Mouse (Mus musculus) lung, embryonic 14.5 days (tissue): Measurements from ENCODE around the gene Ptafr. TPM values are rescaled to one million over a fixed set of nuclear protein-coding genes. Genes with fewer than 3 reads are reported as not detected.

Experiments
- ATAC-seq: fragments of 200-750 bp; cut with Nextera tagmentation; 2 replicates; pipeline ENCODE4 v1.8.0; 2017; ENCODE audit warnings: mild to moderate bottlenecking, moderate TSS enrichment, moderate library complexity; ENCODE audit not compliant: insufficient read depth
- DNase-seq: peaks from one replicate; pipeline ENCODE4 v3.0.0-alpha.2; 2015
- H3K27ac ChIP-seq: fragments of 300-500 bp; sonication (generic); 2 replicates; pipeline ENCODE4 v1.5.1; 2014; ENCODE audit warnings: low read depth, mild to moderate bottlenecking, moderate library complexity
- H3K27me3 ChIP-seq: fragments of 300-500 bp; sonication (generic); 2 replicates; pipeline ENCODE4 v1.6.1; 2014; ENCODE audit warnings: low read length, control low read depth; ENCODE audit not compliant: insufficient read depth
- H3K36me3 ChIP-seq: fragments of 300-500 bp; sonication (generic); 2 replicates; pipeline ENCODE4 v1.6.1; 2014; ENCODE audit warnings: control low read depth; ENCODE audit not compliant: insufficient read depth
- H3K4me1 ChIP-seq: fragments of 300-500 bp; sonication (generic); 2 replicates; pipeline ENCODE4 v1.6.1; 2014; ENCODE audit warnings: antibody characterized with exemption, control low read depth; ENCODE audit not compliant: insufficient read depth
- H3K4me2 ChIP-seq: fragments of 300-500 bp; sonication (generic); 2 replicates; pipeline ENCODE4 v1.6.1; 2014; ENCODE audit warnings: mild to moderate bottlenecking
- H3K4me3 ChIP-seq: fragments of 300-500 bp; sonication (generic); 2 replicates; pipeline ENCODE4 v1.5.1; 2014; ENCODE audit warnings: low read depth, low read length
- H3K9ac ChIP-seq: fragments of 300-500 bp; sonication (generic); 2 replicates; pipeline ENCODE4 v1.6.1; 2014
- H3K9me3 ChIP-seq: fragments of 300-500 bp; sonication (generic); 2 replicates; pipeline ENCODE4 v1.6.1; 2016; ENCODE audit warnings: low read depth, low read length, control low read depth
- CTCF ChIP-seq: IDR thresholded peaks from 2 replicates; pipeline ENCODE4 v1.5.1; 2016; ENCODE audit warnings: antibody characterized with exemption, low read depth
- WGBS: fragments of 180-500 bp; shearing (Covaris S2); extraction: QIAGEN DNeasy Blood & Tissue Kit; methylation state at CpG from one replicate; pipeline ENCODE4 v1.1.7; 2014; 5-methylcytosine and 5-hydroxymethylcytosine counted together
- polyA plus RNA-seq: library from polyadenylated mRNA; unstranded; fragments of >200 nt; fragmentation: Nextera tagmentation; extraction: Ambion mirVana; gene quantifications from 2 replicates; pipeline ENCODE4 v1.2.1, GENCODE M21; 2014

Gene Ptafr
- polyA plus RNA-seq, 1 experiment from 2014 or later, result 1.1 TPM

DNA sequence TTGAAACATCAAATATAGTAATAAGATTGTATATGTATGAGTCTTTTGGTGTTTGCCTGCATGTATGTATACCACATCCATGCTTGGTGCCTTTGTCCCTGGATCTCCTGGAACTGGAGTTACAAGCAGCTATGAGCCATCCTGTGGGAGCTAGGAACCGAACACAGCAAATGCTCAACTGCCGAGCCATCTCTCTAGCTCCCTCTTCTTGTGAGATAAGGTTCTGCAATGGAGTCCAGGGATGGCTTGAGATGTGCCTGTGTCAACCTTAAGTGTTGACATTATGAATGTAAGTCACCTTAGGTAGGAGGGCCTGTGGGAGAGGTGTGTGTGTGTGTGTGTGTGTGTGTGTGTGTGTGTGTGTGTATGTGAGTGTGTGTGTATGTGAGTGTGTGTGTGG, 37.2 kb upstream of the Ptafr start:
- Histone ChIP-seq H3K4me2 (no peak overlapping the region), H3K9me3 (no peaks in the 10 kb centered on the region)
- peak; percentile 45 for TF ChIP-seq CTCF

DNA sequence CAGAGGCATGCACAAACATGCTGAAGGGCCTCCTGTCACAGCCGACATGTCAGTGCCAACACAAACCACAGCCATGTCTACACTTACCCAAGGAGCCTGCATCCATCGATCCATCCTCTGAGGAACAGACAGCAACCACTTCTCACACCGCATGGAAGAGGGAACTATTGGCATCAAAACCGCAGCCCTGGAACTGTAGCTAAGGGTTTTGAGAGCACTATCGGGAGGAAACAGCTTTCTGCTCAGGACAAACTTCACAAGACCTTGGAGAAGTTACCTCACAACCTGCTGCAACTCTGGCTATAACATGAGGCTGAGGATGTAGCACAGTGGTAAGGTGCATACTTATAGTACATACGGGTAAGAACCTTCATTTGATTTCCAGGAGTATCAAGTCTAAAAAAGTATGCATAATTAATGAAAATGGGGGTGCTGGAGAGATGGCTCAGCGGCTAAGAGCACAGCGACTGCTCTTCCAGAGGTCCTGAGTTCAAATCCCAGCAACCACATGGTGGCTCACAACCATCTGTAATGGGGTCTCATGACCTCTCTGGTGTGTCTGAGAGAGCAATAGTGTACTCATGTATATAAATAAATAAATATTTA, 35.8 kb upstream of the Ptafr start:
- 86% methylated on average over 8 of the region's 8 CpGs for WGBS
- DNase-seq (no peak), ATAC-seq (no peak)
- Histone ChIP-seq H3K4me3 (no peak overlapping the region), H3K9me3 (no peaks in the 10 kb centered on the region), H3K27me3 (no peaks in the 10 kb centered on the region), H3K9ac (no peak overlapping the region), H3K4me2 (no peak overlapping the region), H3K36me3 (peaks cover 21% of the 10 kb centered on the region), H3K4me1 (peaks cover 8% of the 10 kb centered on the region; the same call in 1 of the 2 replicates), H3K27ac (no peak overlapping the region)
- no peak for TF ChIP-seq CTCF

More for the DNA sequence above, 37.2 kb upstream of the Ptafr start:
- Histone ChIP-seq H3K27me3 (no peaks in the 10 kb centered on the region), H3K36me3 (peaks cover 21% of the 10 kb centered on the region), H3K4me3 (no peak overlapping the region), H3K4me1 (peaks cover 4% of the 10 kb centered on the region; the same call in 1 of the 2 replicates), H3K9ac (no peak overlapping the region), H3K27ac (no peak overlapping the region)
- DNase-seq (peak; percentile 35), ATAC-seq (no peak)
- 40% methylated on average over 2 of the region's 2 CpGs for WGBS

DNA sequence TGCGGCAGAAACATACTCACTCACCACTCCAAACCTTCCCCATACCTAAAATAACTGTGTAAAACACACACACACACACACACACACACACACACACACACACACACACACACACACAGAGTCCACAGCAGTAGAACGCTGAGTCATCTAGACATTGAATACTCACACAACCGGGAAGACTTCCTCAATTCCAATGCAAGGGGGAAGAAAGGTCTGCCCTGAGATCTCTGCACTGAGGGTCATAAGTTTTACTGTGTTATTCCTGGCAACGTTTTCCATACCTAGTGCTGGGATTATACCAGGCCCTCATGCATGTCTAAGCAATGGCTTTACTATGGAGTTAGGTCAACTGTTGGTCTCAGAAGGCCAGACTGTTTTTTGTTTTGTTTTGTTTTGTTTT, 34.5 kb upstream of the Ptafr start:
- peaks cover 21% of the 10 kb centered on the region for H3K36me3 ChIP-seq
- H3K9me3 ChIP-seq, result no peaks in the 10 kb centered on the region
- peak; percentile 33 for DNase-seq
- H3K4me1 ChIP-seq, result peaks cover 11% of the 10 kb centered on the region
- H3K9ac ChIP-seq, result no peak overlapping the region
- H3K4me2 ChIP-seq, result no peak overlapping the region
- no peak overlapping the region for H3K4me3 ChIP-seq
- TF ChIP-seq CTCF, result no peak
- 88% methylated on average over 4 of the region's 4 CpGs for WGBS
- ATAC-seq, result no peak
- H3K27me3 ChIP-seq, result no peaks in the 10 kb centered on the region
- no peak overlapping the region for H3K27ac ChIP-seq

DNA sequence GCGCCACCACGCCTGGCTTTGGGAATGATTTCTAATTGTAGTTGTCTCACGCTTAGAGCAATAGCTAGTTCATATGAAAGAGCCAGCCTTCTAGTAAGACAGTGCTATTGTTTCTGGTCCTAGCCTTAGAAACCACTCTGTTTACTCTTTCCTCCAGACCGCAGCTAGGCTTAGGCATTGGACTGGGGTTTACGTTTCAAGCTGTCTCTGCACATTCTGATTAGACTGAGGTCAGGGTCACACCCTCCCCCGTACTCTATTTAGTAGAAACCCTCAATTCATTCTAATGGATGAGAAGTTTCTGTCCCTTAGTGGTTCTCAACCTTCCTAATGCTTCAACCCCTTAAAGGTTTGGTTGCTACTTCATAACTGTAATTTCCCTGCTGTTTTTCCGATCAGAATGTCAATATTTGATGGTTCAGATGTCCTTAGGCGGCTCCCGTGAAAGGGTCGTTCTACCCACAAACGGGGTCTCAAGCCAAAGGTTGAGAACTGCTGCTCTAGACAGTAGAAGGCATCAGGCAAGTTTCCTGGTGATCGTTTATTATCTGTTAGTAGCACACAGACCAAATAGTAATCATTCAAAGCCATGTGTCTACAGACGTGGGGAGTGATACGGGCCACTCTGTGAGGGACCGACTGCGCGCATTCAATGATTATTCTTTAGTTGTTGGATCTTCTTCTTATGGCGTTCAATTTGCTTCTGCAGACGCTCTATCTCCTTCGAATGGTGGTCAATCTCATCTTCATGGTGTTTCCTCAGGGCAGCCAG, 33.6 kb upstream of the Ptafr start:
- ATAC-seq, result no peak
- no peak overlapping the region for H3K4me3 ChIP-seq

DNA sequence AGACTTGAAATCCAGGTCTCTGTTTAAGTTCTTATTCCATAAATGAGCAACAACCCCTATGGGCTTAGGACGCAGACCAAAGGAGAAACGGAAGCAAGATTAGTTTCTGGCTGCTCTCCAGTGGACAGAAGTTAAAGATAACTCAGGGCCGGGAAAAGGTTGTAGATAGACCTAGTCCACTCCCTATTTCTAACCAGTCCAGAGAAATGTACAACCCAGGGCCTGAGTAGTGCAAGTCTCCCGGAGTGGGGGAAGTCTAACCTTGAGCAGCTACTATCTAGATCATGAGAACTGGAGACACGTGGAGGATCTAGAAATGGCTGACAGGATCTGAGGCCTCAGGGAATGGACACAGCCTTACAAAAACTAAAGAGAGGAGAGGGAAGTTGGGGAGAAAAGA, 31.4 kb upstream of the Ptafr start:
- Histone ChIP-seq H3K36me3 (peaks cover 21% of the 10 kb centered on the region), H3K27me3 (no peaks in the 10 kb centered on the region), H3K4me3 (peak overlapping the region; percentile 81), H3K9me3 (no peaks in the 10 kb centered on the region), H3K4me2 (peak overlapping the region; percentile 86), H3K9ac (peak overlapping the region; percentile 94), H3K4me1 (peaks cover 20% of the 10 kb centered on the region), H3K27ac (peak overlapping the region; percentile 96)
- TF ChIP-seq CTCF, result no peak
- DNase-seq (peak; percentile 70), ATAC-seq (no peak)
- WGBS, result 3% methylated on average over 5 of the region's 5 CpGs

More for the DNA sequence above, 33.6 kb upstream of the Ptafr start:
- Histone ChIP-seq H3K4me2 (no peak overlapping the region), H3K9ac (no peak overlapping the region), H3K27ac (no peak overlapping the region), H3K36me3 (peaks cover 21% of the 10 kb centered on the region), H3K4me1 (peaks cover 8% of the 10 kb centered on the region; the same call in 1 of the 2 replicates), H3K27me3 (no peaks in the 10 kb centered on the region), H3K9me3 (no peaks in the 10 kb centered on the region)
- no peak for TF ChIP-seq CTCF
- DNase-seq, result no peak
- 86% methylated on average over 20 of the region's 20 CpGs for WGBS

DNA sequence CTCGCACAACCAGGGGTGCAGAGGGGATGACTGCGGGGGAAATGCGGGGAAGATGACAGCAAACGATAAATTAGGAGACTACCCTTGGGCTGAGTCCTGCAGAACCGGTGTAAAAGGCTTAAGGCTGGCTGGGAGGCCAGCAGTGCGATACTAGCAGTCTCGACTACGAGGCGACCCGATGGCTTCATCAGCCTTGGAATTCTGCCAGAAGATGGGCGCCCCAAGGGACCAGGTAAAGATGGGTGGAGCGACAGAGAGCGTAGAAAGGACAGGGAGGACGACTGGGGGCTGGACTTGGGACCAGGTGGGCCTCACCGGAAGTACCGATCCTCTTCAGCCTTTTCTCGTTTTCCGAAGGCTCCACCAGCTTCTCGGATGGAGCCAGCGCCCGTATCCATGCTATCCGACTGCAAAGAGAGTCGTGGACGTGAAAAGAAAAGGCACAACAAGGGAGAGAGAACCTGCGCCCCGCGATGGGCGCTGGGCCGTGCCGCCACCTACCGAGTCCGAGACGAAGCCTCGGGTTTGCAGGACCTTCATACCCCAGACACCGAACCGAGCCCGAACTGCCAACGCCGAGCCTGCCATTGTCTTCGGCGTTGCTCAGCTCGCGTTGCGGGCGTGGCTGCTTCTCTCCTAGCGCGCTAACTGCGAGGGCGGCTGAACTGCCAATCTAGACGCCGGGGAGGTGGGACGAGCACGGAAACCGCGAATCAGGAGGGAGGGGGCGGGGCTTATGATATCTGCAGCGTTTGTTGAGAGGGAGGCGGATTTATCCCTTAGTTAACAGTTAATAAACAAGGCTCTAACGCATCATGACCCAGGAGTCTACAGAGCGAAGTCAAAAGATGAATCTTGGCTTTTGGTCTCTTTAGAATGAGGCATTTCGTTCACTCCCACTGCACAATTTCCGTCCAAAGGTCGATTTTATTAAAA, 30.6 kb upstream of the Ptafr start, which contains the start of gene Atpif1:
Gene Atpif1, minus strand, starts transcription at position 679 of the 936 bp plus-strand sequence.
- Histone ChIP-seq H3K4me2 (peak within 1 kb of the TSS; percentile 86), H3K27me3 (no peaks in the 10 kb centered on the region), H3K9ac (peak within 1 kb of the TSS; percentile 94), H3K4me3 (peak within 1 kb of the TSS; percentile 81), H3K36me3 (peaks cover 27% of the 10 kb centered on the region), H3K27ac (peak within 1 kb of the TSS; percentile 96), H3K9me3 (no peaks in the 10 kb centered on the region), H3K4me1 (peaks cover 20% of the 10 kb centered on the region)
- peak; percentile 91 for ATAC-seq
- peak; percentile 97 for DNase-seq
- under 1% methylated on average over 63 of the region's 63 CpGs for WGBS
- TF ChIP-seq CTCF, result 0 out of 2 replicates have a peak, but pooled peaks have one; percentile 12
